Mouse (Mus musculus) thymus, adult 2 months (tissue): ENCODE measurements at regions not wholly inside any gene's neighbourhood (a gene's known extent, or its start where the extent isn't known, plus 50 kb on each side); places are given as distances from the start of the nearest gene placed in this dataset.

Source experiments
- CTCF ChIP-seq: fragments of 200-500 bp; IDR thresholded peaks from 2 replicates; pipeline ENCODE4 v1.5.1; 2012; ENCODE audit warnings: mild to moderate bottlenecking, control low read depth, low read length, moderate library complexity, borderline replicate concordance; ENCODE audit not compliant: control insufficient read depth, poor library complexity, insufficient read depth; ENCODE audit errors: extremely low read depth
- POLR2A ChIP-seq: fragments of 200-500 bp; IDR thresholded peaks from 2 replicates; pipeline ENCODE4 v1.6.1; 2012; ENCODE audit warnings: mild to moderate bottlenecking, low read length, control low read depth, moderate library complexity; ENCODE audit not compliant: control insufficient read depth, poor library complexity, insufficient read depth; ENCODE audit errors: extremely low read depth

DNA sequence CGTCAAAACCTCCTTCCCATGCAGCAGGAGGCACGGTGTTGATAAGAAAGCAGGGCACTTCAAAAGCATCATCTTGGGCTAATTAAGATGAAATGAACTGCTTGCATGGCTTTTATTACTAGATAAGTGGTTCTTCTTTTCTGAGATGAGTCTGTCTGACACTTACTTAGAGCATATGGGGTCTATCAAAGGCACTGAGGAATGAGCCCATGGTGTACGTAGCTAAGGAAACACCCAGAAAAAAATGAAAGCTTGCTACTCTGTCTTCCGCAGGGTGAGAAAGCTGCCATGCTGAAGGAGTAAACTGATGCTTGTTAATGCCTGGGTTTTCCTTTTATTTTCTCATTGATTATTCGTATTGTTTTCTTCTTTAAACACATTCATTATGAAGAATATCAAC, 176.5 kb upstream of the Ift57 start:
- TF ChIP-seq CTCF (no peak), POLR2A (no peak)
